Mouse (Mus musculus): ENCODE data around the gene Gm20388.
"Not testable (repeated sequence)": the region's sequence is repeated elsewhere in the genome, so short reads cannot be mapped to it uniquely, and the experiment has no call there.

Gm20388 gene

GRCm38 (mm10) chr8:121400581-121400980 lies 1489.9 kb downstream of the Gm20388 start:
- DNase-seq (ENCODE audit: low read depth, low spot score) = no peak

- no peak for DNase-seq (ENCODE audit: low read depth, low spot score)
Observed at GRCm38 (mm10) chr8:121403821-121404220, 1493.2 kb downstream of the Gm20388 start.

- no peak for DNase-seq (ENCODE audit: low read depth, low spot score)
Observed at GRCm38 (mm10) chr8:121418081-121418480, 1507.4 kb downstream of the Gm20388 start.

GRCm38 (mm10) chr8:121419551-121419950 lies 1508.9 kb downstream of the Gm20388 start:
- DNase-seq (ENCODE audit: low read depth, low spot score) = no peak

GRCm38 (mm10) chr8:121421009-121421408 lies 1510.4 kb downstream of the Gm20388 start:
- DNase-seq (ENCODE audit: low read depth, low spot score) = no peak

- no peak for DNase-seq (ENCODE audit: low read depth, low spot score)
Observed at GRCm38 (mm10) chr8:121424080-121424479, 1513.4 kb downstream of the Gm20388 start.

GRCm38 (mm10) chr8:121424600-121424999 lies 1514.0 kb downstream of the Gm20388 start:
- peak; percentile 19 for DNase-seq (ENCODE audit: low read depth, low spot score)

GRCm38 (mm10) chr8:121431499-121431898 lies 1520.9 kb downstream of the Gm20388 start:
- no peak for DNase-seq (ENCODE audit: low read depth, low spot score)

- no peak for DNase-seq (ENCODE audit: low read depth, low spot score)
Observed at GRCm38 (mm10) chr8:121433466-121433865, 1522.8 kb downstream of the Gm20388 start.

GRCm38 (mm10) chr8:121436656-121437055 lies 1526.0 kb downstream of the Gm20388 start:
- DNase-seq (ENCODE audit: low read depth, low spot score) = no peak

GRCm38 (mm10) chr8:121437506-121437905 lies 1526.9 kb downstream of the Gm20388 start:
- no peak for DNase-seq (ENCODE audit: low read depth, low spot score)

- no peak for DNase-seq (ENCODE audit: low read depth, low spot score)
Observed at GRCm38 (mm10) chr8:121438111-121438510, 1527.5 kb downstream of the Gm20388 start.

- DNase-seq (ENCODE audit: low read depth, low spot score) = no peak
Observed at GRCm38 (mm10) chr8:121439351-121439750, 1528.7 kb downstream of the Gm20388 start.

- no peak for DNase-seq (ENCODE audit: low read depth, low spot score)
Observed at GRCm38 (mm10) chr8:121443361-121443760, 1532.7 kb downstream of the Gm20388 start.

GRCm38 (mm10) chr8:121444521-121444920 lies 1533.9 kb downstream of the Gm20388 start:
- DNase-seq (ENCODE audit: low read depth, low spot score) = not testable (repeated sequence)

GRCm38 (mm10) chr8:121445027-121445471 lies 1534.4 kb downstream of the Gm20388 start:
- no peak for DNase-seq (ENCODE audit: low read depth, low spot score)

GRCm38 (mm10) chr8:121446133-121446532 lies 1535.5 kb downstream of the Gm20388 start:
- DNase-seq (ENCODE audit: low read depth, low spot score) = no peak

GRCm38 (mm10) chr8:121446862-121447261 lies 1536.2 kb downstream of the Gm20388 start:
- no peak for DNase-seq (ENCODE audit: low read depth, low spot score)

GRCm38 (mm10) chr8:121450211-121450610 lies 1539.6 kb downstream of the Gm20388 start:
- DNase-seq (ENCODE audit: low read depth, low spot score) = no peak

- DNase-seq (ENCODE audit: low read depth, low spot score) = no peak
Observed at GRCm38 (mm10) chr8:121451404-121452076, 1540.9 kb downstream of the Gm20388 start.

GRCm38 (mm10) chr8:121454737-121455136 lies 1544.1 kb downstream of the Gm20388 start:
- no peak for DNase-seq (ENCODE audit: low read depth, low spot score)

GRCm38 (mm10) chr8:121461192-121461591 lies 1550.6 kb downstream of the Gm20388 start:
- DNase-seq (ENCODE audit: low read depth, low spot score) = no peak

GRCm38 (mm10) chr8:121462092-121462491 lies 1551.5 kb downstream of the Gm20388 start:
- no peak for DNase-seq (ENCODE audit: low read depth, low spot score)

All from CD4-positive helper T cell, adult 2 months (primary cell).